ENCODE assay signal across 8 mouse cellular contexts in genomic region chr10:59897511-59897910, GRCm38 (mm10). TPM values are rescaled to one million over a fixed set of nuclear protein-coding genes. Genes with fewer than 3 reads are reported as not detected.
DNase-seq lines count a peak whose midpoint lies in the region; ATAC-seq and TF ChIP-seq lines count a peak whose summit lies in the region.

No protein-coding gene starts in this region.

- 4% methylated on average over 5 of the region's 5 CpGs for WGBS in forebrain, embryonic 16.5 days
- WGBS in stomach, embryonic 16.5 days = 50% methylated on average over 5 of the region's 5 CpGs

- peak overlapping the region; percentile 39 for H3K4me2 ChIP-seq in forebrain, embryonic 16.5 days (ENCODE audit: low read length)
- H3K4me2 ChIP-seq in stomach, embryonic 16.5 days (ENCODE audit: low read depth, low read length) = no peak overlapping the region

- ATAC-seq in forebrain, embryonic 16.5 days = peak; percentile 32
- ATAC-seq in megakaryocyte progenitor cell, adult 5-6 weeks (replicated peaks; ENCODE audit: poor library complexity) = peak; percentile 4; the same call in 1 of the 2 replicates
- ATAC-seq in stomach, embryonic 16.5 days (ENCODE audit: insufficient read depth, low FRiP score) = no peak
- no peak for ATAC-seq in megakaryocyte-erythroid progenitor cell, adult 5-6 weeks (replicated peaks; ENCODE audit: low FRiP score, low TSS enrichment, poor library complexity, severe bottlenecking)

- DNase-seq in adrenal gland, adult (ENCODE audit: inconsistent age in 2 of 2, low spot score in 1 of 2) = peak; percentile 47 to 56
- no peak for DNase-seq in adrenal gland, postnatal 4 days (ENCODE audit: low spot score in 2 of 2)
- DNase-seq in Muller cell, postnatal 12 days (ENCODE audit: inconsistent ontology term) = peak; percentile 88
- DNase-seq in layer of hippocampus, adult 2 months (ENCODE audit: low spot score in 2 of 2) = peak; percentile 77 to 93

- H3K27me3 ChIP-seq in forebrain, embryonic 16.5 days (replicated peaks; ENCODE audit: control insufficient read depth, insufficient read depth, low read length) = no peaks in the 10 kb centered on the region
- H3K27me3 ChIP-seq in stomach, embryonic 16.5 days (ENCODE audit: control insufficient read depth, insufficient read depth, low read length) = no peaks in the 10 kb centered on the region

- H3K27ac ChIP-seq in forebrain, embryonic 16.5 days (ENCODE audit: low read length) = peak overlapping the region; percentile 98
- peak overlapping the region; percentile 99 for H3K27ac ChIP-seq in layer of hippocampus, adult 2 months
- H3K27ac ChIP-seq in stomach, embryonic 16.5 days (ENCODE audit: low read length) = peak overlapping the region; percentile 26; the same call in 1 of the 2 replicates

- peak overlapping the region; percentile 49 for H3K9ac ChIP-seq in forebrain, embryonic 16.5 days (replicated peaks; ENCODE audit: low read depth, low read length)
- H3K9ac ChIP-seq in stomach, embryonic 16.5 days (ENCODE audit: low read length) = no peak overlapping the region

- H3K4me1 ChIP-seq in forebrain, embryonic 16.5 days (replicated peaks; ENCODE audit: control insufficient read depth, insufficient read depth, low read length) = peaks cover 71% of the 10 kb centered on the region
- peaks cover 41% of the 10 kb centered on the region for H3K4me1 ChIP-seq in stomach, embryonic 16.5 days (ENCODE audit: control insufficient read depth, insufficient read depth, low read length)

- H3K4me3 ChIP-seq in forebrain, embryonic 16.5 days (replicated peaks; ENCODE audit: low read length) = no peak overlapping the region
- H3K4me3 ChIP-seq in layer of hippocampus, adult 2 months = peak overlapping the region; percentile 37
- no peak overlapping the region for H3K4me3 ChIP-seq in stomach, embryonic 16.5 days (replicated peaks; ENCODE audit: low read length)

- H3K9me3 ChIP-seq in forebrain, embryonic 16.5 days (ENCODE audit: control insufficient read depth, low read length) = no peaks in the 10 kb centered on the region
- H3K9me3 ChIP-seq in stomach, embryonic 16.5 days (replicated peaks; ENCODE audit: control insufficient read depth, low read length) = no peaks in the 10 kb centered on the region

- TF ChIP-seq CTCF in layer of hippocampus, adult 2 months (conservative IDR thresholded peaks at IDR 0.05) = no peak

- H3K36me3 ChIP-seq in forebrain, embryonic 16.5 days (ENCODE audit: control insufficient read depth, insufficient read depth) = no peaks in the 10 kb centered on the region
- peaks cover 14% of the 10 kb centered on the region; the same call in 1 of the 2 replicates for H3K36me3 ChIP-seq in stomach, embryonic 16.5 days (ENCODE audit: control insufficient read depth, insufficient read depth, low read length)

RNA-seq across cellular contexts. Expression of gene Dnajb12, which starts 18.2 kb away (rescaled TPM):
- total RNA-seq in adrenal gland, postnatal 4 days (2021) = 10 to 100 TPM; 63.9 to 66.3 TPM
- 18.5 and 21.2 TPM in 2 replicates for polyA plus RNA-seq in forebrain, embryonic 16.5 days (2015; fragmentation: Nextera tagmentation; extraction: Ambion mirVana)
- 10 to 100 TPM; 54.4 to 56.8 TPM for total RNA-seq in layer of hippocampus, adult 2 months (2021)
- 21.1 and 23.3 TPM in 2 replicates for total RNA-seq in megakaryocyte progenitor cell, adult 5-6 weeks (2015)
- total RNA-seq in megakaryocyte progenitor cell, adult 5-6 weeks (2017) = 19.3 and 20.2 TPM in 2 replicates
- polyA plus RNA-seq in stomach, embryonic 16.5 days (2015; fragmentation: Nextera tagmentation; extraction: Ambion mirVana) = 20.4 and 26.1 TPM in 2 replicates
- total RNA-seq in megakaryocyte-erythroid progenitor cell, adult 5-6 weeks (2014; fragmentation: Nextera tagmentation) = 27.1 and 35.8 TPM in 2 replicates
- total RNA-seq in megakaryocyte-erythroid progenitor cell, adult 5-6 weeks (2017) = 15.1 and 27.7 TPM in 2 replicates

RNA-seq across cellular contexts. Expression of gene Ddit4, which starts 54.1 kb away (rescaled TPM):
- 10 to 100 TPM; 59.7 to 80.6 TPM for total RNA-seq in adrenal gland, postnatal 4 days (2021)
- 75.5 and 79.6 TPM in 2 replicates for polyA plus RNA-seq in forebrain, embryonic 16.5 days (2015; fragmentation: Nextera tagmentation; extraction: Ambion mirVana)
- 10 to 100 TPM; 63.6 to 66.7 TPM for total RNA-seq in layer of hippocampus, adult 2 months (2021)
- 0.37 and 2.4 TPM in 2 replicates for total RNA-seq in megakaryocyte progenitor cell, adult 5-6 weeks (2015)
- 0.41 and 0.42 TPM in 2 replicates for total RNA-seq in megakaryocyte progenitor cell, adult 5-6 weeks (2017)
- polyA plus RNA-seq in stomach, embryonic 16.5 days (2015; fragmentation: Nextera tagmentation; extraction: Ambion mirVana) = 30.4 and 34.8 TPM in 2 replicates
- total RNA-seq in megakaryocyte-erythroid progenitor cell, adult 5-6 weeks (2014; fragmentation: Nextera tagmentation) = 2.0 and 3.0 TPM in 2 replicates
- 2.0 and 4.4 TPM in 2 replicates for total RNA-seq in megakaryocyte-erythroid progenitor cell, adult 5-6 weeks (2017)

Comparison
In these comparisons a context has a peak if more than half of its experiments do, and no peak if none do; other contexts are left out.
1. DNase-seq: peak in adrenal gland, adult (2 of 2), Muller cell, postnatal 12 days (single experiment) and layer of hippocampus, adult 2 months (2 of 2); none in adrenal gland, postnatal 4 days (0 of 2).
2. ATAC-seq: peak in forebrain, embryonic 16.5 days (single experiment) and megakaryocyte progenitor cell, adult 5-6 weeks (single experiment); none in stomach, embryonic 16.5 days (single experiment) and megakaryocyte-erythroid progenitor cell, adult 5-6 weeks (single experiment).
3. H3K27ac ChIP-seq: peak in every context shown above with its lines; median percentile 99 in layer of hippocampus, adult 2 months; 98 in forebrain, embryonic 16.5 days; 26 in stomach, embryonic 16.5 days.
4. RNA of gene Ddit4, which starts 54.1 kb away (total RNA-seq): 59.7 to 80.6 TPM in adrenal gland, postnatal 4 days and 63.6 to 66.7 TPM in layer of hippocampus, adult 2 months; 2.0 to 4.4 TPM in megakaryocyte-erythroid progenitor cell, adult 5-6 weeks and 0.37 to 2.4 TPM in megakaryocyte progenitor cell, adult 5-6 weeks; every median in the first group is over 10 times any median in the second.